Mouse (Mus musculus): ENCODE data around the gene H2afx. TPM values are rescaled to one million over a fixed set of nuclear protein-coding genes. Genes with fewer than 3 reads are reported as not detected.
"Not testable (repeated sequence)": the region's sequence is repeated elsewhere in the genome, so short reads cannot be mapped to it uniquely, and the experiment has no call there.

H2afx gene
- polyA plus RNA-seq, 1 experiment from 2014 or later = 427 TPM

- not testable (repeated sequence) for DNase-seq (ENCODE audit: low spot score); H3K9ac ChIP-seq (replicated peaks; ENCODE audit: low read length); H3K4me3 ChIP-seq (ENCODE audit: low read depth, low read length); H3K4me1 ChIP-seq (ENCODE audit: control insufficient read depth, insufficient read depth, low read length); ATAC-seq (replicated peaks; ENCODE audit: insufficient number of reproducible peaks, low FRiP score, low TSS enrichment, low read depth); H3K4me2 ChIP-seq (ENCODE audit: low read depth, low read length); H3K27me3 ChIP-seq (ENCODE audit: control insufficient read depth, insufficient read depth, low read length); H3K9me3 ChIP-seq (replicated peaks; ENCODE audit: control insufficient read depth, low read length); H3K27ac ChIP-seq (replicated peaks; ENCODE audit: low read depth, low read length)
- peaks cover 18% of the 10 kb centered on the region for H3K36me3 ChIP-seq (replicated peaks; ENCODE audit: control insufficient read depth, insufficient read depth, low read depth, low read length)
- 96% methylated on average over 3 of the region's 3 CpGs for WGBS
Observed at GRCm38 (mm10) chr9:44300001-44300400, 34.5 kb upstream of the H2afx start.

GRCm38 (mm10) chr9:44305466-44306079 lies 28.9 kb upstream of the H2afx start, which contains the start of gene Hinfp:
TSS of gene Hinfp (minus strand) at chr9:44305671.
- Histone ChIP-seq H3K4me1 (ENCODE audit: control insufficient read depth, insufficient read depth, low read length) (no peaks in the 10 kb centered on the region; the same call in 1 of the 2 replicates), H3K4me3 (ENCODE audit: low read depth, low read length) (peak within 1 kb of the TSS; percentile 88), H3K36me3 (replicated peaks; ENCODE audit: control insufficient read depth, insufficient read depth, low read depth, low read length) (no peaks in the 10 kb centered on the region), H3K27me3 (ENCODE audit: control insufficient read depth, insufficient read depth, low read length) (no peaks in the 10 kb centered on the region), H3K27ac (replicated peaks; ENCODE audit: low read depth, low read length) (0 out of 2 replicates have a peak within 1 kb of the TSS, but pooled peaks have one; percentile 13), H3K9me3 (replicated peaks; ENCODE audit: control insufficient read depth, low read length) (no peaks in the 10 kb centered on the region), H3K4me2 (ENCODE audit: low read depth, low read length) (peak within 1 kb of the TSS; percentile 72), H3K9ac (replicated peaks; ENCODE audit: low read length) (peak within 1 kb of the TSS; percentile 80)
- peak; percentile 100 for DNase-seq (ENCODE audit: low spot score)
- peak; percentile 99 for ATAC-seq (replicated peaks; ENCODE audit: insufficient number of reproducible peaks, low FRiP score, low TSS enrichment, low read depth)
- under 1% methylated on average over 49 of the region's 54 CpGs for WGBS

- H3K27me3 ChIP-seq (ENCODE audit: control insufficient read depth, insufficient read depth, low read length) = no peaks in the 10 kb centered on the region
- H3K9me3 ChIP-seq (replicated peaks; ENCODE audit: control insufficient read depth, low read length) = no peaks in the 10 kb centered on the region
- H3K27ac ChIP-seq (replicated peaks; ENCODE audit: low read depth, low read length) = no peak overlapping the region
- no peak overlapping the region for H3K4me3 ChIP-seq (ENCODE audit: low read depth, low read length)
- no peaks in the 10 kb centered on the region for H3K36me3 ChIP-seq (replicated peaks; ENCODE audit: control insufficient read depth, insufficient read depth, low read depth, low read length)
- H3K9ac ChIP-seq (replicated peaks; ENCODE audit: low read length) = no peak overlapping the region
- DNase-seq (ENCODE audit: low spot score) = no peak
- 91% methylated on average over 6 of the region's 6 CpGs for WGBS
- ATAC-seq (replicated peaks; ENCODE audit: insufficient number of reproducible peaks, low FRiP score, low TSS enrichment, low read depth) = no peak
- H3K4me2 ChIP-seq (ENCODE audit: low read depth, low read length) = no peak overlapping the region
- H3K4me1 ChIP-seq (ENCODE audit: control insufficient read depth, insufficient read depth, low read length) = no peaks in the 10 kb centered on the region; the same call in 1 of the 2 replicates
Observed at GRCm38 (mm10) chr9:44306532-44306931, 28.0 kb upstream of the H2afx start.

GRCm38 (mm10) chr9:44307248-44307647 lies 27.2 kb upstream of the H2afx start:
- H3K27me3 ChIP-seq (ENCODE audit: control insufficient read depth, insufficient read depth, low read length) = no peaks in the 10 kb centered on the region
- ATAC-seq (replicated peaks; ENCODE audit: insufficient number of reproducible peaks, low FRiP score, low TSS enrichment, low read depth) = no peak
- no peak overlapping the region for H3K27ac ChIP-seq (replicated peaks; ENCODE audit: low read depth, low read length)
- no peak overlapping the region for H3K4me2 ChIP-seq (ENCODE audit: low read depth, low read length)
- no peaks in the 10 kb centered on the region for H3K9me3 ChIP-seq (replicated peaks; ENCODE audit: control insufficient read depth, low read length)
- no peak overlapping the region for H3K4me3 ChIP-seq (ENCODE audit: low read depth, low read length)
- WGBS = 85% methylated on average over 2 of the region's 2 CpGs
- no peaks in the 10 kb centered on the region; the same call in 1 of the 2 replicates for H3K4me1 ChIP-seq (ENCODE audit: control insufficient read depth, insufficient read depth, low read length)
- H3K9ac ChIP-seq (replicated peaks; ENCODE audit: low read length) = no peak overlapping the region
- H3K36me3 ChIP-seq (replicated peaks; ENCODE audit: control insufficient read depth, insufficient read depth, low read depth, low read length) = no peaks in the 10 kb centered on the region
- DNase-seq (ENCODE audit: low spot score) = no peak

- 56% methylated on average over 3 of the region's 3 CpGs for WGBS
- Histone ChIP-seq H3K27me3 (ENCODE audit: control insufficient read depth, insufficient read depth, low read length) (no peaks in the 10 kb centered on the region), H3K9me3 (replicated peaks; ENCODE audit: control insufficient read depth, low read length) (no peaks in the 10 kb centered on the region), H3K4me2 (ENCODE audit: low read depth, low read length) (no peak overlapping the region), H3K4me3 (ENCODE audit: low read depth, low read length) (no peak overlapping the region), H3K4me1 (ENCODE audit: control insufficient read depth, insufficient read depth, low read length) (no peaks in the 10 kb centered on the region), H3K9ac (replicated peaks; ENCODE audit: low read length) (no peak overlapping the region), H3K36me3 (replicated peaks; ENCODE audit: control insufficient read depth, insufficient read depth, low read depth, low read length) (no peaks in the 10 kb centered on the region; the same call in 1 of the 2 replicates), H3K27ac (replicated peaks; ENCODE audit: low read depth, low read length) (no peak overlapping the region)
- no peak for ATAC-seq (replicated peaks; ENCODE audit: insufficient number of reproducible peaks, low FRiP score, low TSS enrichment, low read depth)
- DNase-seq (ENCODE audit: low spot score) = no peak
Observed at GRCm38 (mm10) chr9:44309756-44310155, 24.7 kb upstream of the H2afx start.

- H3K36me3 ChIP-seq (replicated peaks; ENCODE audit: control insufficient read depth, insufficient read depth, low read depth, low read length) = no peaks in the 10 kb centered on the region; the same call in none of the 2 replicates
- H3K4me2 ChIP-seq (ENCODE audit: low read depth, low read length) = no peak overlapping the region
- no peak overlapping the region for H3K27ac ChIP-seq (replicated peaks; ENCODE audit: low read depth, low read length)
- DNase-seq (ENCODE audit: low spot score) (no peak), ATAC-seq (replicated peaks; ENCODE audit: insufficient number of reproducible peaks, low FRiP score, low TSS enrichment, low read depth) (no peak)
- H3K27me3 ChIP-seq (ENCODE audit: control insufficient read depth, insufficient read depth, low read length) = no peaks in the 10 kb centered on the region
- no peak overlapping the region for H3K9ac ChIP-seq (replicated peaks; ENCODE audit: low read length)
- H3K9me3 ChIP-seq (replicated peaks; ENCODE audit: control insufficient read depth, low read length) = no peaks in the 10 kb centered on the region
- 23% methylated on average over 10 of the region's 10 CpGs for WGBS
- no peaks in the 10 kb centered on the region for H3K4me1 ChIP-seq (ENCODE audit: control insufficient read depth, insufficient read depth, low read length)
- no peak overlapping the region for H3K4me3 ChIP-seq (ENCODE audit: low read depth, low read length)
Observed at GRCm38 (mm10) chr9:44310750-44311135, 23.8 kb upstream of the H2afx start.

- Histone ChIP-seq H3K4me1 (ENCODE audit: control insufficient read depth, insufficient read depth, low read length) (no peaks in the 10 kb centered on the region), H3K4me2 (ENCODE audit: low read depth, low read length) (no peak overlapping the region), H3K27ac (replicated peaks; ENCODE audit: low read depth, low read length) (no peak overlapping the region), H3K9me3 (replicated peaks; ENCODE audit: control insufficient read depth, low read length) (no peaks in the 10 kb centered on the region), H3K36me3 (replicated peaks; ENCODE audit: control insufficient read depth, insufficient read depth, low read depth, low read length) (no peaks in the 10 kb centered on the region; the same call in none of the 2 replicates), H3K4me3 (ENCODE audit: low read depth, low read length) (no peak overlapping the region), H3K27me3 (ENCODE audit: control insufficient read depth, insufficient read depth, low read length) (no peaks in the 10 kb centered on the region), H3K9ac (replicated peaks; ENCODE audit: low read length) (peak overlapping the region; percentile 19; the same call in 1 of the 2 replicates)
- peak; percentile 14 for DNase-seq (ENCODE audit: low spot score)
- no peak for ATAC-seq (replicated peaks; ENCODE audit: insufficient number of reproducible peaks, low FRiP score, low TSS enrichment, low read depth)
- 7% methylated on average over 27 of the region's 27 CpGs for WGBS
Observed at GRCm38 (mm10) chr9:44311136-44312134, 23.1 kb upstream of the H2afx start.
